Mouse (Mus musculus) WW6 (cell line): Measurements from ENCODE around the gene Btbd7.
A peak's percentile ranks its signal among the peaks of the same experiment; 100 is the strongest.

Experiments used
- DNase-seq: peaks from one replicate; pipeline ENCODE4 v3.0.0-alpha.2; 2013; ENCODE audit warnings: low read depth, low spot score

The Btbd7 gene

GRCm38 (mm10) chr12:102782841-102783240, 95.4 kb downstream of the Btbd7 start:
- no peak for DNase-seq

GRCm38 (mm10) chr12:102779452-102779851, 98.8 kb downstream of the Btbd7 start:
- DNase-seq: no peak

DNA sequence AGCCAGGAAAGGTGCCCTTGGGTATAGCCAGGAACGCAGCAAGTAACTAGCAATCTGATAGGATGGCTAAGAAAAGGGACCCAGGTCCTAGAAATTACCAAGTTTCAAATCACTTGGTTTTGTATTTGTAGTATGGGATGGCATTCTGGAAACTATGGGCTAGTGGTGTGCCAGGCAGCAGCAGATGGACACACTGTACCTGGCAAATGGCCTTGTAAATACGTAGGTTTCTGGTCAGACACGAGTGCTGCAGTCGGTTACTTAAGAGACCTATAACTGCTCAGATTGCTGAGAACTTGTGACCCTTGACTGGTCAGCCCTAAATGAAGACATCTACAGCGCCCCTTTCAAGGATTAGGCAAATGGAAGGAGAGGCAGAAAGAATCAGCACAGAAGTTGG, 100.1 kb downstream of the Btbd7 start:
- DNase-seq: no peak

DNA sequence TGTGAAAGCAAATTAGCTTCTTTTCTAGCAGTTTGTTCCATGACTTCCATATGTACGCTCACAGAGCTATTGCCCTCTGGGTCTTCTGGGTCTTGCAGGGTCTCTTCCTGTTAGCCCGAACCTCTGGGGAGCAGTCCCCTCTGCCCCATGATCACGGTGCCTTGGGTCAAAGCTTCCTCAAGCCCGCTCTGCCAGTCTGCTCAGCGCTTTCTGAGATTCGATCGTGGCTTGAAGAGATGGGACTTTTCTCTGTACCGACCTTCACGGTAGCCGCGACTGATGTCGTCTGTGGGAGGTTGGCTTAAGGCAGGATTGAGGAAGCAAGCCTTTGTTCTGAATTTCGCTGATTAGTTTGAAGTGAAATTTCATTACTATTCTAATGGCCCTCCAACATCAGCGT, 102.2 kb downstream of the Btbd7 start:
- DNase-seq: no peak

GRCm38 (mm10) chr12:102772676-102773075, 105.6 kb downstream of the Btbd7 start:
- DNase-seq: no peak

- DNase-seq: no peak
Observed at GRCm38 (mm10) chr12:102771601-102772000, 106.7 kb downstream of the Btbd7 start.

- DNase-seq: no peak
Observed at GRCm38 (mm10) chr12:102769000-102769399, 109.3 kb downstream of the Btbd7 start.

DNA sequence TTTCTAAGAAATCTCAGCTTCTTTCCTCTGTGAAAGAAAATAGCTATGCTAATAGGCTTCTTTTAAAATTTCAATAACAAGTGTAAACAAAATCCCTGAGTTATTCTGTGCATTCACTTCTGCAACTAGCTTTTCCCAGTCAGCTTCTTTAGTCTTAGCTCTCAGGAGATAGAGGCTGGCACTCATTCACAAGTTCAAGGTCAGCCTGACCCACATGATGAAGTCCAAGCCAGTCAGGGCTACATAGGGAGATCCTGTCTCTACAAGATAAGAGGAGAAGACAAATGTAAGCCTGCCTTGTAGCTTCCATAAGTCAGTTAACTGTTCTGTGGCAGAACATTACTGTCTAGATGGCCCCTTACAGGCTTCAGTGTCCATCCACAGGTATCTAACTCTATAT, 114.6 kb downstream of the Btbd7 start:
- no peak for DNase-seq

DNA sequence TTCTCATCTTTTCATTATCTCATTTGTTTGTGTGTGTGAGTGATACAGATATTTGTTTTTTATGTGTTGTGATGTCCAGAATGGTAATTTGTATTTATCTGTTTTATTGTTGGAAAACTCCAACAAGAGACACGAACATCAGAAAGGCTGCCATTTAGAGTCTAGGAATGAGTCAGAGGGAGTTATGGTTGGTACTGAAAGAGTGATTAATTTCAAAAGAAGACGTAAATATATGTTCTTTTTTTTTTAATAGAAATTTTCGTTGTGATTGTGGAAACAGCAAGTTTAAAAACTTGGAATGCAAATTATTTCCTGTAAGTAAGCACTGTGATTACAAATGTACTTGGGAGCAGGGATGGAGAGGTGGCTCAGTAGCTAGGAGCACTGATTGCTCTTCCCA, 116.6 kb downstream of the Btbd7 start:
- no peak for DNase-seq

GRCm38 (mm10) chr12:102758936-102759335, 119.3 kb downstream of the Btbd7 start:
- DNase-seq: no peak

GRCm38 (mm10) chr12:102758403-102758756, 119.9 kb downstream of the Btbd7 start, which contains the start of gene Gm20604:
TSS of gene Gm20604 (minus strand) at chr12:102758672.
- DNase-seq: no peak

DNA sequence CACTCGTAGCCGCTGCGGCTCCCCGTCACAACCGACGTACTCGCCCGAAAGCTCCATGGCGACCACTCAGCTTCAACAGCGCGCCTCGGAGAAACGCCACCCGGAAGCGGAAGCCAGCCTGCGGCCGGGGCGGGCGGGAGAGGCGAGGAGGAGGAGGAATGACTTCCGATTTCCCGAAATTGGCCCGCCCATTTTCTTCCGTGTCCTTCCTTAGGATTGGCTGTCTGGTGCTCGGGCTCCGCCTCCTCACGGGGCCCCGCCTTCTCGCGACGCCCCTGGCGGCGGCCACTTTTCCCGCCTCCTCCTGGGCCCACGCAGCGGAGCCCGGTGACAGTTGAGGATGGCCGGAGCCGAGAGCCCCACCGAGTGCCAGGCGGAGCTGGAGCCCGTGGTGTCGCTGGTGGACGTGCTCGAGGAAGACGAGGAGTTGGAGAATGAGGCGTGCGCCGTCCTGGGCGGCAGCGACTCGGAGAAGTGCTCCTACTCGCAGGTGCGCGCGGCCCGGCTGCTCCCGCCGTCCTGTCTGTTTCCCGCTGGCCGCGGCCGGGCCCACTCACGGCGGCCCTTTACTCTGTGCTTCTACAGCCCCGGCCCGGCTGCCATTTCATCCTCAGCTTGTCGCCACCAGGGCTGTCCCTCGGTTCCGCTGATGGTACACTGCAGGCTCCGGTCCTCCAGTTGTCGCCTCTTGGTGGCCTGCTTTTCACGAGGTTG, 120.4 kb downstream of the Btbd7 start, which contains the start of the genes Gm28051, Gon7 and Ubr7:
Gene Gm28051 (minus strand): TSS at position 77 of the 714 bp plus-strand sequence.
Gene Gon7 (minus strand): TSS at position 115 of the 714 bp plus-strand sequence.
Gene Ubr7 (plus strand): TSS at position 279 of the 714 bp plus-strand sequence.
- peak; percentile 94 for DNase-seq

DNA sequence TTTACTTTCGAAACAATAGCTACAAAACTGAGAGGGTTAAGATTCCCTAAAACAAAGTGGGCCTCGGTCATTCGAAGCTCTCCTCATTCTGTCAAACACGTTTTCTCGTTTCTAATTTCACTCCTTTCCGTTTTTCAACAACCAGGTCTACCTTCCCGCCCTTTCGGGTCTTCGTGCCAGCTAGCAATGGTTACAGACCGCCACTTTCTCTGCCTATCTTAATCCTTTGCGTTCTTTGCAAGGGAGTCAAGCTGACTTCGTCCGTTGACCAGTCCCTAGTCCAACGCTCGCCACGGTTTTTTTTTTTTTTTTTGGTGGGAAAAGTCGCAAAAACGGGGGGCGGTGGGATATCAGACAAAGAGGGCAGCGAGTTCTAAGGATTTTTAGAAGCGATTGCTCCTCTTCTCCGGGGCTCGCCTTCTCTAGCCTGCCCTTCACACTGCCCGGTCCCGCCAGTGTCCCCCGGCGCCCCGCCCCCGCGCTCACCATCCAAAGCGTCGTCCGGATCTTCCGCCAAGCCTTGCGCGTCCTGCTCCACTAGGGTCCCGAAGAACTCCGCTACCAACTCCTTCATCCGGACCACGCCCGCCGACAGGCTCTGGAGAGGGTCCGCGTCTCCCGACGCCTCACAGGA, 121.1 kb downstream of the Btbd7 start:
- DNase-seq: no peak

GRCm38 (mm10) chr12:102756304-102756703, 122.0 kb downstream of the Btbd7 start:
- DNase-seq: peak; percentile 56

DNA sequence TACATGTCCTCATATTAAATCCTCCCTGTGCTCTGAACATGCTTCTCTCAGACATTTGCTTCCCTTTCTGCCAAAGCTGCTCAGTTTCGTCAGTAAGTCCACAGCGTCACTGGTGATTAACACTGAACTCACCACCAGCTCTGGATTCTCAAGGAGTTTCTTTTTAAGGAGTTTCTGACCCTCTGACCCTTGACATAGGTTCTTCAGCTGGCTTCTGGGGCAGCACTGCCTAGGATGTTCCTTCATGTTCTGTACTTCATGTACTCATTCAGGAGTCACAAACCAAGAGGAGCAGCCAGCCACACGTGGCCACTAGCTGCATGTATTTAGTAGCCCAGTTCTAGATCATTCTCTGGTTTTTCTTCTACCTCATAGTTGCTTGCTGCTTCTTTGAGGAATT, 130.0 kb downstream of the Btbd7 start:
- no peak for DNase-seq

DNA sequence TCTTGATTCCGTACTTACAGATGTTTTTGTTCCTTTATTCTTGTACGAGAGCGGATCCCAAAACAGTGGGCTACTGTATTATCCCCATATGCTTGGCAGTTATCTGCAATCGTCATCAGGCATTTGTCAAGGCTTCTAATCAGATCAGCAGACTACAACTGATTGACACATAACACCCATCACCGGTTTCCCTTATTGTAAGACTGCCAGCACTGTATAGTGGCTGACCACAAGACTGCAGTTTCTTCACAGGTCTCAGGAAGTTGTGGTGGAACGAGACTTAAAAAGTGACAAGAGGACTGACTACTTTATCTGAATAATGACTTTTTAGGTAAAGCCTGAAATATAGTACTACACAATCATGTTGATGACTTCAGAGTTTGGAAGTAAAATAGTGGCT, 133.4 kb downstream of the Btbd7 start:
- DNase-seq: no peak

- no peak for DNase-seq
Observed at GRCm38 (mm10) chr12:102743589-102744574, 134.4 kb downstream of the Btbd7 start, which contains the start of the genes Moap1 and Tmem251. TSS of gene Moap1 (minus strand) at chr12:102743661. TSS of gene Tmem251 (plus strand) at chr12:102743762.

DNA sequence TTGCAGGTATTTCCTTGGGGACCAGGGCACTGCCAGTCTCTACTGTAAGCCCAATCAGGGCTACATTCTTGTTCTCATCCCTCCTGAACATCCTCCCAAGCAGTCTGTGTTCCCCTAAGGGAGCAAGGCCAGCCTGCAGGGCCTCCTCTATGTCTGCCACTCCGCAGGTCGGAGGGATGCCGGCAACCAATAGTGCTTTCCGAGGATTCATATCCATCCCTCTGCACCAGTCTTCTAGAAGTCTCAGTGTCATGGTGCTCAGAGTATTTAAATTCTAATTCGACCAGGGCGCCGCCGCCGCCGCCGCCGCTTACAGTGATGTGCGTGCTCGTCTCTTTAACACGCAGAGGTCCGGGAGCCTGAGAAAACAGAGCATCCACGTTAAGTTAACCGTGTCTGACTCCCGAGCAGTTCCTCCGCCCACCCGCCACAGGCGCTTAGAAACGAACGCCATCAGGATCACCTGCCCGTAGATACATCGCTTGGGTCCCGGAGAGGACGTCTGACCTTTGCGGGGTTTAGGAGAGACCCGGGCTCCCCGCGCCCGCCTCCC, 135.2 kb downstream of the Btbd7 start:
- DNase-seq: no peak

DNA sequence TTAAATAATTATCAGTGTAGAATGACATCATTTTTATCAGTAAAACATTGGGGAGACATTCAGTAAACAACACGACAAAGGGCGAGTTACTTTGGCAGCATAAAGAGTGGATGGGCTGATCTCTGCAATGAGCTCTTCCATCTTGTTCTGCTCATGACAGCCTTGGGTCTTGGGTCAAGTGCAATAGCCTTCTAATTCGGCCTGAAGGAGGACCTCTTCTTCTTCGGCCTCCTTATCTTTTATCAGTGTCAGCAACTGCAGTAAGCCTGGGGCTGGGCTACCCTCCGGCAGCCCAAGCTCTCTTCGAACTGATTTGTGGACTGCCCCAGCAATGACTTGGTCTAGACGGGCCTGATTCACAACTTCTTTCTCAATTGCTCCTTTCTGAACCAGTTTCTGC, 136.2 kb downstream of the Btbd7 start:
- DNase-seq: no peak

DNA sequence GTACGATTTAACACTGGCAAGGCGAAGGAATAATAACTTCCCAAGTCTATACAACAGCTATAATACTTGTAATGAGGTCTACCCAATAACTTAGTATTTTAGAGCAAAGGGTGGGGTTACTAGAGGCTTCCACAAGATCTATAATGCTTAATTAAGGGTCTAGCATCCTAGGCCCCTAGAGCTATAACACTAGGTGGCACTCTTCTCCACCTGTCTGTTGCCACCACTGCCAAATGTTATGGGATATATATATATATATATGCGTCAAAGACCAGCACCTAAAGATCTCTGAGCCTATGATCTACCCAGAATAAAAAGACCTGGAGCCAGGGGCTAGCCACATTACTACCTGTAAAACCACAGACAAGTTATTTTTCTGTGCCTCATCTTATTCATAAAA, 138.0 kb downstream of the Btbd7 start:
- DNase-seq: no peak

DNA sequence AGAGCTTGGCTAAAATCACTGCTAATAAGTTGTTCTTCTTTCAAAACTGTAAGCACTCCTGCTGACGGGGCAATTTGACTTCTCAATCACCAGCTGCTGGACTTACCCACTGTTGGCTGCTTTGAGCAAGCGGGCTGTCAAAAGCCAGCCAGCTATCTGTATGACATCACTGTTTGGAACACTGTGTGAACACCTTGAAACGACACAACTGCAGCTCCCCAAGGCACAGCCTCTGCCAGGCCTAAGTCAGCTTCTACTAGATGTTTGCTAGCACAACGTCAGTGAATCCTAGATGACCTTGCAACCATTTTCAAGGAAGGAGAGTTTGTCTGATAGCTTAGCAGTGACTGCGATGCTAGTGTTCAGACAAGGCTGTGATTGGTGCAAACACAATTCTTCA, 139.2 kb downstream of the Btbd7 start:
- DNase-seq: no peak

GRCm38 (mm10) chr12:102733381-102733780, 144.9 kb downstream of the Btbd7 start:
- DNase-seq: no peak
